Mouse (Mus musculus) MN1 (cell line): ENCODE data around the gene Pif1.

Source experiments
- DNase-seq: peaks from one replicate; pipeline ENCODE4 v3.0.0-alpha.2; 2016; ENCODE audit warnings: low spot score

Gene Pif1

GRCm38 (mm10) chr9:65639065-65639464 is 52.1 kb downstream of the Pif1 start:
- DNase-seq: no peak

- no peak for DNase-seq
These were observed 54.0 kb downstream of the Pif1 start for GRCm38 (mm10) chr9:65640838-65641410.

- no peak for DNase-seq
These were observed 54.6 kb downstream of the Pif1 start for GRCm38 (mm10) chr9:65641446-65642052.

- DNase-seq: no peak
These were observed 55.6 kb downstream of the Pif1 start for GRCm38 (mm10) chr9:65642546-65642945.

GRCm38 (mm10) chr9:65644960-65645359 is 58.0 kb downstream of the Pif1 start:
- DNase-seq: no peak
